Mouse (Mus musculus) thymus, postnatal 14 days (tissue): ENCODE data around the gene Maml3.

Source experiments
- DNase-seq: peaks from one replicate; pipeline ENCODE4 v3.0.0; 2021

Gene Maml3

DNA sequence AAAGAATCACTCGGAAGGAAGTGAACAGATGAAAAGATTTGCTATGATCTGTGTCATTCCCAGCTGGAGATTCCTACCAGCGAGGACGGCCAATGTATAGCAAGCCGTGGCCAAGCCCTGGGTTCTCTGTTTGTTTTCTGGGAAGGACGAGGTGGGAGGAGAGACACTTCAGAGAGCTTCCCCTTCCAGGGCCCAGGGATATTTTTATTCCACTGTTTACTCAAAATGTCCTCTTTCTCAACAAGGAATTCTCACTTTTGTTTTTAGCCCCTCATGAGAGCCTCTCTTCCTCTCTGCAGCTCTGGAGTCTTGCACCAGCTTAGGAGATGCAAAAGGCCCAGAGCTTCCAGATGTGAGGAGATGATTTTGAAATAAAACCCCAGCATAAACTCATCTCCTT is 236.0 kb downstream of the Maml3 start:
- no peak for DNase-seq

DNA sequence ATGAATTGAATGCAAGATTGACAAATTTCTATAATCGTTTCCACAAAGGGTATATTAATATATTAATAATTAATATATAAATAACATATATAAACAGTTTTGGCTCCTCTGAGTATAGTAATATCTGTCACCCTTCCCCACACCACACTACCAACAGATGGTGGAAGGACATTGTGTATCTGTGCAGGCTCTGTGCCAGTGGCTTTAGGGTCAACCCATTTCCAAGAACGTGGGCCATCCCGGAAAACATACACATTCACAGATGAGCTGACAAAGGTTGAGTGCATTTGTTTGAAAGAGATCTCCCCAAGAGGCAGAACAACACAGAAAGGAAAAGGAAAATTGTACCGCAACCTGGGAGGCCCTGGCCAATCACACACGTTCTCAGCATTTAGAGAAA is 238.4 kb downstream of the Maml3 start:
- DNase-seq: no peak

DNA sequence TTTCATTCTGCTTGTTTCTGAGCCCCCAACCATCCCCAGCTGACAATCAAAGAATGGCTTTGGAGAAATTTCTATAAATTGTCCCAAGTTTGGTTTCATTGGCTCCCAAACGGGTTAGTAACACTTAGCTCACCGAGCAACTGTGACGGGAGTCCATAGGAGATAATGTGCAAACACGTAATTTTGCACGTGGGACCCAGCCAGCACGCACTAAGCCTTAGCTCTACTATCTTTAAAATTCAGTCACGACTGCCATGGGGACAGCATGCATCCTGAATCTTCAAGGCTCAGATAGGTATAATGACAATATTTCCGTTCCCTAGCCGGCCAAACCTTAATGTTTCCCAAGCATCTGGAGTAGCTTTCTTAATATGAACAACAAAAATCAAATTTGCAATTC is 243.2 kb downstream of the Maml3 start:
- DNase-seq: no peak

DNA sequence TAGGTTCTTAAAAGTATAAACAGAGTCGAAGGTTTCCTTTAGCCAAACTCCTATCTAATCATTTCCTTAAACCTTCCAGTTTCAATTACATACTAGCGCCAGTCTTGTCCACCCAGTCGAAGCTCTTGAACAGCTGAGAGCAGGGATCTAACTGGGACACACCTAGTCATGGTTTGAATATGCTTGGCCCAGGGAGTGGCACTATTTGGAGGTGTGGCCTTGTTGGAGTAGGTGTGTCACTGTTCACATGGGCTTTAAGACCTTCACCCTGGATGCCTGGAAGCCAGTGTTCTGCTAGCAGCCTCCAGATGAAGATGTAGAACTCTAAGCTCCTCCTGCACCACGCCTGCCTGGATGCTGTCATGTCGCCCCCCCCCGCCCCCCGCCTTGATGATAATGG is 244.4 kb downstream of the Maml3 start:
- no peak for DNase-seq

DNA sequence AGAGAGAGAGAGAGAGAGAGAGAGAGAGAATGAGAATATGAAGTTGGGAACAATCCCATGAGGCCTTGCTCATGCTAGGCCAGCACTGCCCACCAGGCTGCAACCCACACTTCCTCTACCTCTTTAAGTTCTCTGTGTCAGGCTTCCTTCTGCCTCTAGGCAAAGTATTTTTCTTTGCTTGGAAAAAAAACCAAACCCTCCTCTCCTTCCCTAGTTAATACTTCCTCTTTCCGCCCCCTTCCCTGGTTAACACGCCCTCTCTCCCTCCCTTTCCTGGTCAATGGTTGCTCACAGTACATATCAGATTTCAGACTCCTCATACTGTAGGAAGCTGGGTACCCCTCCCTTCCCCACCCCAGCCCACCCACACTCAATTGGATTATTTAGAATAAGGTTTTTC is 245.7 kb downstream of the Maml3 start:
- no peak for DNase-seq

DNA sequence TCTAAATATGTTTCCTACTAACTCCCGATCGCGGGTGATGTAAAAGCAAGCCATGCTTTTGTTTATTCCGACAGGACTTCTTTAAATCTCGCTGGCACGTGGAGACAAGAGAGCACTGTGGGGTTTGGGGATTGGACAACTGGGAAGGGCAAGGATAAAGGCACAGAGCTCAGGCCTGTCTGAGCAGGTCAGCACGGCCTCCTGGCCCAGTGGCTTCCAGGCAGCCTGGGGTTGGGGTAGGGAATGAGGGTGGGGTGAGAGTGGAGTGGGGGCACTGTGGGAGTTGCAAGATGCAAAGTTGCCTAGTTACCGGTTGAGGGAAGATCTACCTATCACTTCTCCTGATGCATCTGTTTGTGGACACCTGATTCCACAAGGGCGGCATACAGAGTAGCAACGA is 250.7 kb downstream of the Maml3 start:
- DNase-seq: no peak

DNA sequence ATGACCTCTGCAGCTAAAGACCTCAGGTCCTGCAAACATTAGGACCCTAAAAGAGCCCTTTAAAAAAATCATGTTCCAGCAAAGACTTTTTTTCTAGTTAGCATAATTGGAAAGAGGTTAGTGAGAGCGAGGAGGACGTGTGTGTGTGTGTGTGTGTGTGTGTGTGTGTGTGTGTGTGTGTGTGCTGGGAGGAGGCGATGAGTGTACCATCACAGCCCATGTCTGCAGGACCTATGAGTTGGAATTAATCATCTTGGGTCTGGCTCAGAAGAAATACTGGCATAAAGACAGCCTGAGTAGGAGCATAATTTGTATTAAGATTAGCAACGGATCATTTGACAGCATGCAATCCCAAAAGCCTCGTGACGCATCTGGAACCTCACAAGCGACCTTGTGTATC is 251.3 kb downstream of the Maml3 start:
- DNase-seq: no peak

DNA sequence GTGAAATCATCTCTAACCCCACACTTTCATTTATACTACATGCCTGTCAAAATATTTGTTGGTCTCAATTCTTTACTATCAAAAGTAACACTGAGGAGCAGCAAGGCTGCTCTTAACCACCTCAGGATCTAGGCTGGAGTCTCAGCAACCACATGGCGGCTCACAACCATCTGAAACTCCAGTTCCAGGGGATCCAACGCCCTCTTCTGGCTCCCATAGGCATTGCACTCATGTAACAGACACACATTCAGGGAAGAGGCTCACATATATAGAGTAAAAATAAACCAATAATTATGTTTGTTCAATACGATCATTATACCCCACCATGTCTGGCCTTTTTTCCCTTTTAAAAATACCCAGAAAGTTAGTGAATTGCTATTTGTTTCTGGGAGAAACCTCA is 252.2 kb downstream of the Maml3 start:
- no peak for DNase-seq

DNA sequence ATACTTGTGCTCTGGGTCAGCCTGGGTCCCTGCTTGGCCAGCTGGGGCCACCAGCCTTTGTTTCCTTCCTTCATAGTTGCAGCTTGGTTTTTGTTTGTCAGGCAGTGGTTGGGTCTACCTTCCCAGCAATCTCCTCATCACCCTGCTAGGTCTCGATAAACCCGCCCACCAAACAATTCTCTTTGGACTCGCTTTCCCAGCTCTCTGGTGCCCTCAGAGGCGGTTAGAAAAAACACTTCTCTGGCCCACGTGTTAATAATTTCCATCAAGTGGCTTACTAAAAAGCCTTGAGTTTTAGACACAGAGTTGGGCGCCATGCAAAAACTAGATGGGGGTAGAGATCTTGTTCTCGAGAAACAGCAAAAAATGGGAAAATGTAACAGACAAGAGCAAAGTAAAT is 253.3 kb downstream of the Maml3 start:
- DNase-seq: no peak

DNA sequence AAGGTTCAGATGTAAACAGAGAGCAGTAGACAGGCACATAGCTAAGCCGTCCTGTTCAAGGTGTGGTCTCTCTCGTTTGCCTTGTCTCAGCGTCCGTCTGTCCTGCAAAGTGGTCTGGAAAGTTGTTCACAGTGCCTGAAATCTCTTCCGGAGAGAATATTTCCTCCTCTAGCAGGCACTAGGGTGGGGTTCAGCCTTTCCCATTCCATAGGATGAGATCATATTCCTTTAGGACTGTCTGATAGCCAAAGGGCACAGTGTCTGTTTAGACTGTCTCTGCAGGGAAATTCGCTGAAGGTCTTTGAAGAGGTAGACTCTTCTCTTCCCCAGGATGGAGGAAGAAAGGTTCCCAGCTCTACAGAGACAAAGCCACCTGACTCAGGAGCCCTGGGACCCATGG is 255.4 kb downstream of the Maml3 start:
- no peak for DNase-seq

DNA sequence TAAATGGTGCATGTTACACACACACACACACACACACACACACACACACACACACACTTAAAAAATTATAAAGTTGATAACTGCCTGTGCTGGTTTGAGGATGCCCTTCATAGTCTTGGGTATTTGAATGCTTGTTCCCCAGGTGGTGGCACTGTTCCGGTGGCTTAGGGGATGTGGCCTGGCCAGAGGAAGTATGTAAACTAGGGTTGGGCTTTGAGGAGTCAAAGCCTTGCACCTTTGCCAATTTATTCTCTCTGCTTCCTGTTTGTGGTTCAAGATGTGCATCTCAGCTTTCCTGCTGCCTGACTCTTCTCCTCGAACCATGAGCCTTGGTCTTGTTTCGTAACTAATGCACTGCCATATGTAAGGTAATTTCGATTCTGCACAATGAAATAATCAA is 257.6 kb downstream of the Maml3 start:
- peak; percentile 37 for DNase-seq

DNA sequence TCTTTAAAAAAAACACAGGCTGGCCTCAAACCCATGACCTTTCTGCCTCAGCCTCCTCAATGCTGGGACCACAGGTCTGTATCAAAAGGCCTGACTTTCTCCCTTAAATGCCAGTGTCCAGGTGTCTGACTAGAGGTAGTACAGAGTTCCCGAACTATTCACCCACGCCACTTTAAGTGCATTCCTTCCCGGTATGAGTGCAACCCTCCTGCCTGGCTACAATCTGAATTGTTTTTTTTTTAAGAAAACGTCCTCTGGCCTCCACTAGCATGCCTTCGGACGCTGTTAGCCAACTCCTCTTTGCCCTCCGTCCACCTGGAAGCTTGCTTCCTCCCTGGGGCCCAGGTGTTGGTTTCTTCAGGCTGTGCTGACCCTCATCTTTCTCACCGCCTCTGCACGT is 260.6 kb downstream of the Maml3 start:
- no peak for DNase-seq

DNA sequence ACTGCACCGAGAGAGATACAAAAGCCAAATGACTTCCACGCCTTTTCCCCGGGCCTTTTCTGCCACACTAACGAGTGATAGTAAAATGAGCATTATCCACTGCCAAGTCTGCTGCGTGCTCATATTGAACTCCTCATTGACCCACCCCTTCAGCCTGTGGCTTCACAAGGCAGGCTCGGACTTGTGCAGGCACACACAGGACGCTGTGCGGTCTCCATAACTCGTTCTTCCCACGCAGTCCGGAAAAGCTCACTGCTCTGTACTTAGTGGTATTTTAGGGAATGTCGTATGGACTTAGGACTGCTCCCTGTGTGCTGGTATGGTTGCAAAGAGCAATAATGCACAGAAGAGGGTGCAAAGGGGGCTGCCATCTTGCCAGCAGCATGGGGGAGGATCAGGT is 262.7 kb downstream of the Maml3 start:
- DNase-seq: no peak

DNA sequence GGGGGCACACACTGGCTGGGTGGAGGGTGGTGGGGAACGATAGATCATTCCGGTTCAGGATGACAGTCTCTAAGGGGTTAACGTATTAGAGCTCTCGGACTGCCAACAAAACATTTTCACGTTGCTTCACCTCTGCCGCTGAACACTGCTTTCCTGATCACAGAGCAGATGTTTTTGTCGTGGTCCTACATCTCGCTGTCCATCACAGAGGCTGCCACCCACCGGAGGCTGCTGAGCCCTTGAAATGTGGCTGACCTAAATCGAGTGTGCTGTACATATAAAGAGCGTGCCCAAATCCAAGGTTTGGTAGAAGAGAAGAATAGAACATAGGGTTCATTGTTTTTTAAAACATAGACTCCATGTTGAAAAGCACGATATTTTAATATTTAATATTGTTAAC is 263.3 kb downstream of the Maml3 start:
- no peak for DNase-seq

DNA sequence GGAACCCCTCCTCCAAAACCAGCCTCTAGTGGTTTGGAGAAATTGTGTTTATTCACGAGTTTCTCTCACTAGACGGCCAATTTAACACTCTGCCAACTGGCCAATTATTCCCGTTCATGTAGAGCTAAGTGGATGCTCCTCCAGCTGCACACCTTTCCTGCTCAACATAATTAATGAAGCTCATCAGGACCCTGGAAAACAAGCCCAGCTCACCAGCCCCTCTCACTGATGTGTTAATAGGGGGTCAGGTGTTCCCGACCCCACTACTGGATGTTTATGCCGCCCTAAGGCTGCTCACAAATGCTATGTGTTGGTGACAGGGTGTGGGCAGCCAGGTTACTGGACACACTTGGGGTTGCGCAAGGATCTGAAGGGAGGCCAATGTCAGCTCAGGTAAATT is 263.7 kb downstream of the Maml3 start:
- no peak for DNase-seq

DNA sequence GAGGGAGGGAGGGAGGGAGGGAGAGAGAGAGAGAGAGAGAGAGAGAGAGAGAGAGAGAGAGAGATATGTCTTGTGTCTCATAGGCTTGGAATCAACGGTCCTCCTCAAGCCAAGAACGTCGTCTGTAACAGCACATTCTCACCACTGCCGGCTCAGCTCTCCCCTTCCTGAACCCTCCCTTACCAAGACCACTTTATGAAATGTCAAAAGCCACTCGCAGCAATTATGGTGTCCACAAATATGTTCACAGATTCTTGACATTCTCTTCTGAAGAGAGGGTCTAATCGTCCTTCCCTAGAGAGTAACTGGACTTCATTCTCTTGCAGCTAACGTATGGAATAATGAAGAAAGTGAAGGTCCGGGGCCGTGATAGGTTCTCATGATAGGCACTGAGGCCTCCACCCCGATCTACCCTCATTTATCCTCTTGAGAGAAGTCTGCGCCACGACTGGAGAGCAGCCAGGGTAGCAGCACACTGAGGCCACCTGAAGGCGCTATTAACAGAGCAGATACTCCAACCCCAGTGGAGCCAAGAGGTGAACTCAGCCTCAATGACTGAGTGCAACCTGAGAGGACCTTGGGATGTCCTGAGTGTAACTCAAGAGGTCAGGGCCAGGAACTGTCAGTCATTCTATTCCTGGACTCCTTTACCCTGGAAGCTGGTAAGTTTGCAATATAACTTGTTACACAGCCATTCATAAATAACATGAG is 264.6 kb downstream of the Maml3 start:
- no peak for DNase-seq

DNA sequence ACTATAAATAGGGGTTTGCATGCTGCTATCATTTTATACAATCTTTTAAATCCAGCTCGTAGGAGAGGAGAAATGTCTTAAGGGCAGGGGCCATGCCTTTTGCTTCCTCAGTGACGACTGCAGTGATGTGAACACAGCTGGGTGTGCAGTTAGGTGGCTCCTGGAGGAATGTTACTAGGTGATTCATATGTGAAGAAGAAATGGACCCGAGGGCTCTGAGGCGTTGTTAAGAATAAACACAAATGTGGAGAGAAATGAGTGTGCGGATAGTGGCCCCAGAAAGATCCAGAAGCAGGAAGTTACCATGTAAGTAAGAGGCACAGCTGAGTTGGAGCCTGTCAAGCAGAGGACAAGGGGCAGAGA is 265.5 kb downstream of the Maml3 start:
- no peak for DNase-seq

DNA sequence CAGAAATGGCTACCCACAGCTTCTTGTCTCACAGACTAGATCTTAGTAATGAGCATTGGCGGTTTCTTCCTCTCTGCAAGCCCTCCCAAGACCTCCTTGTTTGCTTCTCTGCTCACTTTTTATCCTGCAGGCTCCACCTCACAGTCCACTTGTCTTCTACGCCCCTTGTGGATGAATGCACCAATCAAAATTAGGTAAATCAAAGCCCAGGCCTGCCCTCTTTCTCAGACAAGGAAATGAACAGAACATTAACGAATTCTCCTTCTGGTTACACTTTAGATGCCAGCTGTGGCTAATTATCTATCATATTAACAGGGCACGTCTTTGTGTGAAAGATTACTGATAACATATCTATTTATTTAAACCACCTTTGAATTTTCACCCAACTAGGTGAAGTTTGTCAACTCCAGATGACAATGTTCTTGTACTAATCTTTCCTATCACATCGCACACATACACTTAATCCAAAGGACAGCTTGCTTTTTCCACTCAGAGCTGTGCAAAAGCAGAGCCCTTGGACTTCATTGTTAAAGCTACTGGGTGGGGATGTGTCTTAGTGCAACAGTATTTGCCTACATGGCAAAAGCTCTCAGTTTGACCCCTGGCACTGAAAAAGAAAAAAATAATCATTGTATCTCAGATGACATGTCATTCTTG is 266.1 kb downstream of the Maml3 start:
- DNase-seq: no peak

DNA sequence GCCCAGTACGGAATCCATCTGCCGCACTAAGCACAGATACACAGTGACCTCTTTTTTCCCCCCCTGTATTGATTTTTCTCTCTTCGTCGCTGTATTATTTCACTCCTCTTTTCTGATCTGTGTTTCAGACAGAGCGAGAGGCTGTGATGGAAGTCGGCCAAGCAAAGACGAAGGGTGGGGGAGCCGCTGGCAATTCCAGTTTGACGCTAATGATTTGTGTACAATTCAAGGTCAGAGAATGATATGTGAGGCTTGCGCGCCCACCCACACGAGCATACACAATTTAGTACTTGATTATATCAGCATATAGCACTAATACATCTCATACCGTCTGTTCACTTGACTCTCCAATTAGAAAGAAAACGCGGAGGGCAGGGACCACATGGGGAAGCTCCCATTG is 271.9 kb downstream of the Maml3 start:
- DNase-seq: no peak

DNA sequence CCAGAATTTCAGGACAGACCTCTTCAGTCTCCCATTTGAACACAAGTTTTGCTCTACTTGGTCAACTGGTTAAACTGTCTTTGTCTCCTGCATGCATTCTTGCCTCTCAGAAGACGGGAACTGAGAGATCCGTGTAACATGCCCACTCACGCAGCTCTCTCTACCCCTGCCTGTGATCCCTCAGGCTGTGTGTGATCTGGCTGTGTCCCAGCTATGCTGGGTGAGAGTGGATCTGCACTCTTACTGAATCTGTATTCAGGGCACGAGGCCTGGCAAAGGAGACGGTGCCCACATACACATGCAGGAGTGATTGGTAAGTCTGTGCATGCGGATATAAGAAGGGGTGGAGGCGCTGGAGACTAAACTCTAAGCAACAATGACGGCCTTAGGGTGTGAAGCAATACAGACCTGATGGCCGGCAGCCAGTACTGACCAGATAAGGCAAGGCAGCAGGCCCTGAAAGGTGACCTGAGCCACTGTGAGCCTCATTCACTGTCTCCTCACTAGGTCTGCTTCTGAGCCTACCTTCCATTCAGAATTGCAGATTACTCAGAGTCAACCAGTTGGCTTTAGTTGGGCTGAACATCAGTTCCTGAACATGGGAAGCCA is 274.0 kb downstream of the Maml3 start:
- no peak for DNase-seq

DNA sequence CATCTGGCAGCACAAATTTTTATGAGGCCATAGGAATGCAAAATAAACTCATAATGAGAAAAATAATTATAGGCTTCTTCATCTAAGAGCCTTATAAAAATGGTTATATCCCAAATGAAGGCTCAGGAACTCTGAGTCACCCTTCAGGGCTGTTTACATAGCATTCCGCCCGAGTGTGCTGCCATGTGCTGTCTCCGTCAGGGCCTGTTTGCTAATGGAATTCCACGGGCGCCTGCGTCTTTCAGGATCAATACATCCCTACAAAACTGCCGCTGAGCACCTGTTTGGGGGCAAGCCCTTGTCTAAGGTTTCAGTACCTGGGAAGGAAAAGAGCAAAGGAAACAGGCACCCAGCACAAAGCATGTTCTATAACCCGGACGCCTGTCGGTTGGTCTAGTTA is 279.3 kb downstream of the Maml3 start:
- no peak for DNase-seq

DNA sequence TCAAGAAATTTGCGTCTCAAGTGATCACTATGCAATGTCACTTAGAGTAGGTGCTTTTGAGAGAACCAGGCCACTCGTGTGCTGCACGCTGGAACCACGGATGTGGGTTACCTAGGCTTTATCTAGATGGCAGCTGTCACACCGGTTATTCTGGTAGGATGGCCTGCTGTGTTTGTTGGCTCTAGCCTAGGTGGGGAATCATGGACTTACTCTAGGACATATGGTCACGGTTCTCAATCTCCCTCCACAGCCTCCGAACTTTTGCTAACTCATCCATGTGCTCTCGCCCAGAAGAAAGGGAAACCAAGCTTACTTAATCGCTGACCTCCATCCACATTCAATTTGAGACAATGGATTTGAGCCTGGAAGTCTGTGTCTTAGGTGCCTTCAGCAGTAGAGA is 280.4 kb downstream of the Maml3 start:
- DNase-seq: no peak

DNA sequence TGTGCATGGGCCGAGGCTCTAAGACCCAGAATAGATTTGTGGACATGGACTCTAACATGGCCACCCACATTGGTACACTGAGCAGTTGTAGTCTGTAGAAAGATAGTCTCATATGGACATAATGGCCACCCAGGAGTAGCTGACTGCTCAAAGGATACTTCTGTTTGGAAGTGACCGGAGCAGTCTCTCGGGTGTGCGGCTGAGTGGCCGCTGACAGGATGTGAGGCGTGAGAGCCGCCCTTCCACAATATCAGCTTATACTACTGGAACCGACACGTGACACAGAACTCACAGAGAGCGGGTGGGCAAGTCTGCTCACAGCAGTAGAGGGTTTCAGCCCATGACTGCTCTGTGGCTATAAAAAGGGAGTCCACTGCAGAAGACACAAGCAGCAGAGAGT is 283.3 kb downstream of the Maml3 start:
- no peak for DNase-seq

DNA sequence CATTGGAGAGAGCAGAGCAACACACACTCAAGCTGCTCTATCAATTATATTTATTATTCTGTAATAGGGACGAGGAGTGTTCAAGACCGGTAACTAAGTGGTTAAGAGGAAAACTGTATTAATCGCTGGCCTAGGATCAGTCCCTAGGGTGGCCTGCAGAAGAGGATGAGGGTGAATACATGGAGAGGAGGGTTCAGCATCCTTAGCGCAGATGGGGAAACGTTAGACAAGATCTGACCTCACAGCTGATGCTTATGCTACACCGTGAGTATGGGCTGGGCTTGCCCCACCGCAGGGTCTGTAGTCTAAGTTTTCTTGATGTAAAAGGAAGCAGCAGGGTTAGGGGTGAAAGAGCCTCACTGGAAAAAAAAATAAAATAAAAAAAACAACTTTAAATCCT is 285.8 kb downstream of the Maml3 start:
- no peak for DNase-seq

DNA sequence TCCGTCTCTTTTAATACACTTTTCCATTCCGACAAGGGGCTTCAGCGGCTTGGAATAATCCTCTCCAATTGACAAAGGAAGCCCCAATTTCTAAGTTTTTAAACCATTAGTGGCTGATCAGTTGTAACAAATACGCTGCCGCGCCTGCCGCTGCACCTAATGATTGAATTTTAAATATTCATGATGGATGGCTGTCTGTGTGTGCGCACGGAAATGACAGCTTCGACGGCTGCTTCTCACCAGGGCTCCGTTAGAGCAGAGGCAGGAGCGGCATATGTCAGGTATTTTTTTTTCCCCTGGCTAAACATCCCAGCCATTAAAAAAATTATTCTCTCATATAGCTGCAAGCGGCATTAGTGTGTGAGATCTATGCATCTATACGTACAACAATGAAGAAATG is 287.0 kb downstream of the Maml3 start:
- DNase-seq: no peak
